Mouse (Mus musculus): ENCODE measurements around the gene Olfr324.

GRCm38 (mm10) chr11:58636376-58636977 is 41.6 kb downstream of the Olfr324 start:
- TF ChIP-seq GATA1 (IDR thresholded peaks at IDR 0.05; ENCODE audit: borderline replicate concordance, low read length) (no peak), FLI1 (IDR thresholded peaks at IDR 0.05; ENCODE audit: low read length) (no peak)

Measured in megakaryocyte, embryonic 14.5 days (primary cell).